Mouse (Mus musculus): Measurements from ENCODE around the gene Ucp2. TPM values are rescaled to one million over a fixed set of nuclear protein-coding genes. Genes with fewer than 3 reads are reported as not detected.
"Not testable (repeated sequence)": the region's sequence is repeated elsewhere in the genome, so short reads cannot be mapped to it uniquely, and the experiment has no call there.

Gene Ucp2
- total RNA-seq, 2 experiments from 2014 or later = 99.2 to 413 TPM

GRCm38 (mm10) chr7:100479100-100479822 lies 13.9 kb upstream of the Ucp2 start:
- no peak for ATAC-seq (replicated peaks; ENCODE audit: poor library complexity, severe bottlenecking)

DNA sequence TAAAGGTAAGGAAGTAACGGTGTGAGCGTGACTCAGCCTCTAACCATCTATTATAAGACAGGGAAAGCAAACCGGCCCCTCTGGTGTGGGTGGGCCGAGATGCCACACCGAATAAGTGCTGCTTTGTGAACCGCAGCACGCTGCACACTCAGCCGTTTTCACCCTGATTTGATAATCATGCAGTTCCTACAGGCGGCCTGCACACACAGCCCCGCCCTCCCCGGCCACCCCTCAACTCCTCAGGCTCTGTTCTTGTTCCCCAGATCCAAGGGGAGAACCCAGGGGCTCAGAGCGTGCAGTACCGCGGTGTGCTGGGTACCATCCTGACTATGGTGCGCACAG lies 13.3 kb upstream of the Ucp2 start:
- ATAC-seq (replicated peaks; ENCODE audit: poor library complexity, severe bottlenecking) = no peak

- no peak for ATAC-seq (replicated peaks; ENCODE audit: poor library complexity, severe bottlenecking)
Observed at GRCm38 (mm10) chr7:100480175-100480574, 13.0 kb upstream of the Ucp2 start.

DNA sequence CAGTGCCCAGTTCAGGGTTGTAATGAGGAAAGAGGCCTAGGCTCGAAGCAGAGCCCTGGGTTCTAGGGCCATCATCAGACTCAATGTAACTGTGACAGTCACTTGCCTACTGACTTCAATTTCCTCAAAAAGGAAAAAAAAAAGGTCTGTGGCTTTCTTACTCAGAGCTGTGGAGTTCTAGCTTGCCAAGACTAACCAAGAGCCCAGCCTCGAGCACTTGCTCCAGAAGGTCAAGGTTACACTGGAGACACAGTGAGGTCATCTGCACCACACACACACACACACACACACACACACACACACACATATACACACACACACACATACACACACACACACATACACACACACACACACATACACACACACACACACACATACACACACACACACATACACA lies 11.1 kb upstream of the Ucp2 start:
- ATAC-seq (replicated peaks; ENCODE audit: poor library complexity, severe bottlenecking) = not testable (repeated sequence)

DNA sequence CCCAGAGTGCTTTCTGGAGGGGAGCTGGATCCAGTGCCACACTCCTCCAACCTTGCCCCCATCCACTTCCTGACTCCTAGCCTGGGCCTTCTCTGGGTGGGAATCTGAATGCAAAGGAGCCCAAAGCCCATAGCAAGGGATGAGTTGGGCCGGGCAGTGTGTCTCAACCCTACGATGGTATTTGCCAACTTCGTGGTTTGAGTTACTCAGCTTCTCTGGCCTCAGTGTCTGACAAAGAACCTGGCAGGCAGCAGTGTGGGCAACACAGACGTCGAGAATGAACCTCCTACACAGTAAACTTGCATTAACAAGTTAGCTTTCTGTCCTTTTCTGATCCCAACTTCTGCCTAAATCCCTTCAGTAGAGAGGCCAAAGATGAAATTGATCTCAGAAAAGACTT lies 8.6 kb upstream of the Ucp2 start:
- ATAC-seq (replicated peaks; ENCODE audit: poor library complexity, severe bottlenecking) = peak; percentile 88

DNA sequence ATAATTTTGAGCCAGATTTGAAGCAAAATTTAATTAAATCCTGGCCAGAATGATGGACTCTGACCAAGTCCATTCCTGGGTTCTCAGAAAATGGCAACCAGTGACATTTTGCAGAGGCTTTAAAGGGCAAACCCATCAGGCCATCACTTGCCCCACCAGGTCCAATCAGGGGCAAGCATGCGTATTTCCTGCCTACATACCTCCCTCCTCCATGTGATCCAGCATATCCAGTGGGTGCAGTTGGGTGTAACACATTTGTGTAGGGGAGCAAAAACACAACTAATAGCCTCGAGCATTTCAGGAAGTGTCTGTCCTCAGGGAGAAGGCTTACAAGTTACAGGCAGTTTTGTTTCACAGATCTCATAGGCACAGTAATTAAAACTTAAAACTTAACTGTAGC lies 5.8 kb upstream of the Ucp2 start:
- 0 out of 2 replicates have a peak, but pooled peaks have one; percentile 23 for ATAC-seq (replicated peaks; ENCODE audit: poor library complexity, severe bottlenecking)

- ATAC-seq (replicated peaks; ENCODE audit: poor library complexity, severe bottlenecking) = no peak
Observed at GRCm38 (mm10) chr7:100488474-100489048, 4.6 kb upstream of the Ucp2 start.

- ATAC-seq (replicated peaks; ENCODE audit: poor library complexity, severe bottlenecking) = no peak
Observed at GRCm38 (mm10) chr7:100492391-100493116, 583 bp upstream of the Ucp2 start.

- ATAC-seq (replicated peaks; ENCODE audit: poor library complexity, severe bottlenecking) = peak; percentile 1; the same call in 1 of the 2 replicates
Observed at GRCm38 (mm10) chr7:100493484-100494414, 612 bp downstream of the Ucp2 start.

- no peak for ATAC-seq (replicated peaks; ENCODE audit: poor library complexity, severe bottlenecking)
Observed at GRCm38 (mm10) chr7:100494415-100494831, 1.3 kb downstream of the Ucp2 start.

DNA sequence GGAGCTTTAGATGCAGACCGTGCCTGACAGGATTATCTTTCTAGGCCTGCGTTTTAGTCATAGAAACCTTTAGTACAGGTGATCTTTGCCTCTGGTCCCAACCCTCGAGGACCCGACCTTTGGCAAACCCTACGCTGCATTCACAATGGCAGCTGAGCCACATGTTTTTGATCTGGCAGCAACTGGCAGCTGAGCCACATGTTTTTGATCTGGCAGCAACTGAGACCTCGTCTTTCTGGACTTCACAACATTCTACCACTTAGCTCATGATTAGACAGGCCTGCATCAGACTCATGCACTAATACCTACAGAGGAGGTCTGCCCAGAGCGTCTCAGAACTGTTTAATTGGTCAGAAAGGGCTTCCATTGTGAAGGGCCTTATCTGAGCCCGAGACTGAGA lies 1.9 kb downstream of the Ucp2 start:
- ATAC-seq (replicated peaks; ENCODE audit: poor library complexity, severe bottlenecking) = no peak

GRCm38 (mm10) chr7:100495581-100496251 lies 2.6 kb downstream of the Ucp2 start:
- peak; percentile 69 for ATAC-seq (replicated peaks; ENCODE audit: poor library complexity, severe bottlenecking)

- no peak for ATAC-seq (replicated peaks; ENCODE audit: poor library complexity, severe bottlenecking)
Observed at GRCm38 (mm10) chr7:100496371-100496770, 3.2 kb downstream of the Ucp2 start.

DNA sequence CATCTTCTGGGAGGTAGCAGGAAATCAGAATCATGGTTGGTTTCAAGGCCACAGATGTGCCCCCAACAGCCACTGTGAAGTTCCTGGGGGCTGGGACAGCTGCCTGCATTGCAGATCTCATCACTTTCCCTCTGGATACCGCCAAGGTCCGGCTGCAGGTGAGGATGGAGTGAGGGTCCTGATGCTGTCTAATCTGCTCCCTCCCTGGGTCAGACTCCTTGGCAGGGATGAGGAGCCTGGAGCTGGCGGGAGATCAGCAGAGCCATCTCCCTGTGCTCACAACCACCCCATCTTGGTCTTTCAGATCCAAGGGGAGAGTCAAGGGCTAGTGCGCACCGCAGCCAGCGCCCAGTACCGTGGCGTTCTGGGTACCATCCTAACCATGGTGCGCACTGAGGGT lies 3.7 kb downstream of the Ucp2 start:
- no peak for ATAC-seq (replicated peaks; ENCODE audit: poor library complexity, severe bottlenecking)

DNA sequence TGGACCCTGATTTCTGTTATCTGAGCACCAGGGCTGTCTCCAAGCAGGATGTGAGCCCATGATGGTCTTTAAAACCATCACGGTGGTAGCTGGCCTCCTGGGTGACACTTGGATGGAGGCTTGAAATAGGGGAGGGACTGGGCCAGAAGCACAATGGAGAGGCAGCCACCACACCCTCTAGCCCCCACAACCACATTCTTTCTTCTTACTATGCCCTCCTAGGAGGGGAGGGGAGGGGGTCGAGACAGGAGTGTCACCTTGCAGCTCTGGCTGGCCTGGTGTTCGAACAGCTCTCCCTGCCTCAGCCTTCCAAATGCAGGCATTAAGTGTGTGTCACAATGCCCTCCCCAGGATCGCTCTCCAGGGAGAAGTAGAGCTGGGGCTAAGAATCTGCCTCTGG lies 4.3 kb downstream of the Ucp2 start:
- ATAC-seq (replicated peaks; ENCODE audit: poor library complexity, severe bottlenecking) = no peak

DNA sequence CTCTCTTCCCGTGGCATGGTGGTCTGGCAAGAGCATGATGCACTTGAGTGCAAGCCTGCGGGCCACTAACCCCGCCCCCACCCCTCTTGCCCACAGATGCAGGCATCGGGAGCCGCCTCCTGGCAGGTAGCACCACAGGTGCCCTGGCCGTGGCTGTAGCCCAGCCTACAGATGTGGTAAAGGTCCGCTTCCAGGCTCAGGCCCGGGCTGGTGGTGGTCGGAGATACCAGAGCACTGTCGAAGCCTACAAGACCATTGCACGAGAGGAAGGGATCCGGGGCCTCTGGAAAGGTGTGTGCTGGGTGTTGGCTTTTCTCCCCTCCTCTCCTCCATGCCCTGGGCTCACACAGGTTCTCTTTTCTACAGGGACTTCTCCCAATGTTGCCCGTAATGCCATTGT lies 4.8 kb downstream of the Ucp2 start:
- ATAC-seq (replicated peaks; ENCODE audit: poor library complexity, severe bottlenecking) = no peak

- no peak for ATAC-seq (replicated peaks; ENCODE audit: poor library complexity, severe bottlenecking)
Observed at GRCm38 (mm10) chr7:100499465-100499864, 6.3 kb downstream of the Ucp2 start.

- no peak for ATAC-seq (replicated peaks; ENCODE audit: poor library complexity, severe bottlenecking)
Observed at GRCm38 (mm10) chr7:100500276-100500977, 7.3 kb downstream of the Ucp2 start.

Data from granulocyte monocyte progenitor cell, adult 5-6 weeks (primary cell).